Mouse (Mus musculus) hindbrain, postnatal 0 days (tissue): Measurements from ENCODE around the gene Slc4a2. TPM values are rescaled to one million over a fixed set of nuclear protein-coding genes. Genes with fewer than 3 reads are reported as not detected.
A peak's percentile ranks its signal among the peaks of the same experiment; 100 is the strongest.

Experiments
- ATAC-seq: fragments of 200-750 bp; cut with Nextera tagmentation; 2 replicates; pipeline ENCODE4 v1.8.0; 2017; ENCODE audit warnings: mild to moderate bottlenecking, moderate TSS enrichment, moderate library complexity
- DNase-seq: peaks from one replicate; pipeline ENCODE4 v3.0.0-alpha.2; 2015; ENCODE audit warnings: low spot score
- H3K27ac ChIP-seq: fragments of 300-500 bp; sonication (generic); 2 replicates; pipeline ENCODE4 v1.5.1; 2014; ENCODE audit warnings: mild to moderate bottlenecking
- H3K27me3 ChIP-seq: fragments of 300-500 bp; sonication (generic); 2 replicates; pipeline ENCODE4 v1.6.1; 2014; ENCODE audit warnings: low read length, mixed read lengths; ENCODE audit not compliant: insufficient read depth
- H3K36me3 ChIP-seq: fragments of 300-500 bp; sonication (generic); 2 replicates; pipeline ENCODE4 v1.6.1; 2014; ENCODE audit warnings: low read length, mixed read lengths; ENCODE audit not compliant: insufficient read depth
- H3K4me1 ChIP-seq: fragments of 300-500 bp; sonication (generic); 2 replicates; pipeline ENCODE4 v1.6.1; 2014; ENCODE audit warnings: antibody characterized with exemption, low read length, mixed read lengths; ENCODE audit not compliant: insufficient read depth
- H3K4me2 ChIP-seq: fragments of 300-500 bp; sonication (generic); 2 replicates; pipeline ENCODE4 v1.6.1; 2014; ENCODE audit warnings: low read depth, mild to moderate bottlenecking, low read length, moderate library complexity, mixed read lengths
- H3K4me3 ChIP-seq: fragments of 300-500 bp; sonication (generic); 2 replicates; pipeline ENCODE4 v1.5.1; 2014; ENCODE audit warnings: low read length
- H3K9ac ChIP-seq: fragments of 300-500 bp; sonication (generic); replicated peaks from 2 replicates; pipeline ENCODE4 v1.6.1; 2014; ENCODE audit warnings: mild to moderate bottlenecking, low read length, moderate library complexity, mixed read lengths
- H3K9me3 ChIP-seq: fragments of 300-500 bp; sonication (generic); 2 replicates; pipeline ENCODE4 v1.6.1; 2016; ENCODE audit warnings: low read length, mixed read lengths
- CTCF ChIP-seq: IDR thresholded peaks from 2 replicates; pipeline ENCODE4 v1.5.1; 2016; ENCODE audit warnings: antibody characterized with exemption, control low read depth, low read depth
- WGBS: fragments of 180-500 bp; shearing (Covaris S2); extraction: QIAGEN DNeasy Blood & Tissue Kit; methylation state at CpG from one replicate; pipeline ENCODE4 v1.1.7; 2014; 5-methylcytosine and 5-hydroxymethylcytosine counted together
- polyA plus RNA-seq: library from polyadenylated mRNA; unstranded; fragments of >200 nt; fragmentation: Nextera tagmentation; extraction: Ambion mirVana; gene quantifications from 2 replicates; pipeline ENCODE4 v1.2.1, GENCODE M21; 2015
- total RNA-seq: library from RNA; depleted of rRNA; stranded (reverse); fragments of >200 nt; gene quantifications from 2 replicates; pipeline ENCODE4 v1.2.3, GENCODE M21; 2014

Gene Slc4a2
- total and polyA plus RNA-seq, 2 experiments from 2014 or later: 17.8 to 44.4 TPM

- no peak for TF ChIP-seq CTCF
- ATAC-seq: no peak
- Histone ChIP-seq H3K4me1 (peaks cover 15% of the 10 kb centered on the region), H3K9me3 (no peaks in the 10 kb centered on the region), H3K27me3 (no peaks in the 10 kb centered on the region), H3K4me3 (peak overlapping the region; percentile 28), H3K27ac (no peak overlapping the region), H3K4me2 (peak overlapping the region; percentile 57), H3K9ac (peak overlapping the region; percentile 28; the same call in 1 of the 2 replicates), H3K36me3 (peaks cover 20% of the 10 kb centered on the region)
- no peak for DNase-seq
- WGBS: 16% methylated on average over 75 of the region's 77 CpGs
These were observed 50.5 kb downstream of the Slc4a2 start for GRCm38 (mm10) chr5:24474025-24474722.

GRCm38 (mm10) chr5:24474723-24475261 lies 51.2 kb downstream of the Slc4a2 start:
- Histone ChIP-seq H3K9me3 (no peaks in the 10 kb centered on the region), H3K4me2 (peak overlapping the region; percentile 57), H3K27ac (no peak overlapping the region), H3K9ac (peak overlapping the region; percentile 28; the same call in 1 of the 2 replicates), H3K27me3 (no peaks in the 10 kb centered on the region), H3K4me1 (peaks cover 15% of the 10 kb centered on the region), H3K36me3 (peaks cover 25% of the 10 kb centered on the region), H3K4me3 (peak overlapping the region; percentile 28)
- TF ChIP-seq CTCF: no peak
- WGBS: 7% methylated on average over 67 of the region's 67 CpGs
- peak; percentile 58 for DNase-seq
- ATAC-seq: peak; percentile 28; the same call in 1 of the 2 replicates

- 69% methylated on average over 6 of the region's 6 CpGs for whole genome bisulfite sequencing
- no peaks in the 10 kb centered on the region for H3K27me3 ChIP-seq
- DNase-seq: no peak
- H3K4me1 ChIP-seq: peaks cover 9% of the 10 kb centered on the region
- H3K4me2 ChIP-seq: no peak overlapping the region
- H3K9ac ChIP-seq: no peak overlapping the region
- H3K4me3 ChIP-seq: no peak overlapping the region
- no peak; the same call in 1 of the 2 replicates for ATAC-seq
- no peak overlapping the region for H3K27ac ChIP-seq
- H3K36me3 ChIP-seq: peaks cover 33% of the 10 kb centered on the region
- no peaks in the 10 kb centered on the region for H3K9me3 ChIP-seq
- no peak for TF ChIP-seq CTCF
These were observed 52.0 kb downstream of the Slc4a2 start for GRCm38 (mm10) chr5:24475476-24476241.

GRCm38 (mm10) chr5:24477909-24478308 lies 54.3 kb downstream of the Slc4a2 start:
- H3K9ac ChIP-seq: no peak overlapping the region
- 79% methylated on average over 9 of the region's 9 CpGs for WGBS

GRCm38 (mm10) chr5:24481647-24482046 lies 58.0 kb downstream of the Slc4a2 start:
- peaks cover 45% of the 10 kb centered on the region for H3K36me3 ChIP-seq
- DNase-seq: peak; percentile 79
- peak; percentile 52 for ATAC-seq
- H3K4me2 ChIP-seq: no peak overlapping the region
- WGBS: 0% methylated on average over 4 of the region's 4 CpGs
- TF ChIP-seq CTCF: peak; percentile 78
- no peaks in the 10 kb centered on the region for H3K9me3 ChIP-seq
- no peak overlapping the region for H3K27ac ChIP-seq
- no peak overlapping the region for H3K9ac ChIP-seq
- no peak overlapping the region for H3K4me3 ChIP-seq
- no peaks in the 10 kb centered on the region for H3K27me3 ChIP-seq
- peaks cover 18% of the 10 kb centered on the region for H3K4me1 ChIP-seq

More at GRCm38 (mm10) chr5:24477909-24478308, 54.3 kb downstream of the Slc4a2 start:
- H3K27ac ChIP-seq: no peak overlapping the region
- H3K4me2 ChIP-seq: no peak overlapping the region
- DNase-seq: no peak
- ATAC-seq: no peak
- no peaks in the 10 kb centered on the region for H3K9me3 ChIP-seq
- no peak for TF ChIP-seq CTCF
- peaks cover 9% of the 10 kb centered on the region for H3K4me1 ChIP-seq
- H3K27me3 ChIP-seq: no peaks in the 10 kb centered on the region
- H3K4me3 ChIP-seq: no peak overlapping the region
- H3K36me3 ChIP-seq: peaks cover 48% of the 10 kb centered on the region

GRCm38 (mm10) chr5:24482247-24483079 lies 58.8 kb downstream of the Slc4a2 start:
- 48% methylated on average over 41 of the region's 41 CpGs for WGBS
- no peak overlapping the region for H3K4me3 ChIP-seq
- no peaks in the 10 kb centered on the region for H3K9me3 ChIP-seq
- peaks cover 20% of the 10 kb centered on the region for H3K4me1 ChIP-seq
- no peak for DNase-seq
- H3K27me3 ChIP-seq: no peaks in the 10 kb centered on the region
- H3K27ac ChIP-seq: no peak overlapping the region
- ATAC-seq: 0 out of 2 replicates have a peak, but pooled peaks have one; percentile 5
- H3K4me2 ChIP-seq: no peak overlapping the region
- H3K36me3 ChIP-seq: peaks cover 45% of the 10 kb centered on the region
- no peak for TF ChIP-seq CTCF
- no peak overlapping the region for H3K9ac ChIP-seq
